Mouse (Mus musculus) macrophage (primary cell): ENCODE results near the gene P2rx4. TPM values are rescaled to one million over a fixed set of nuclear protein-coding genes. Genes with fewer than 3 reads are reported as not detected.

Source experiments
- H3K27ac ChIP-seq: fragments of 350-480 bp; formaldehyde crosslinking; 2 replicates; pipeline ENCODE4 v1.9.0; 2021
- H3K36me3 ChIP-seq: fragments of 350-480 bp; formaldehyde crosslinking; 2 replicates; pipeline ENCODE4 v1.9.0; 2021; ENCODE audit errors: inconsistent target
- H3K4me3 ChIP-seq: fragments of 350-480 bp; formaldehyde crosslinking; 2 replicates; pipeline ENCODE4 v1.9.0; 2021; ENCODE audit errors: inconsistent target
- H3K79me2 ChIP-seq: fragments of 350-480 bp; formaldehyde crosslinking; 2 replicates; pipeline ENCODE4 v1.9.0; 2021; ENCODE audit errors: inconsistent target
- WGBS: methylation state at CpG from one replicate; pipeline ENCODE4 v1.1.7; 2026; ENCODE audit warnings: inconsistent platforms; ENCODE audit not compliant: missing documents; 5-methylcytosine and 5-hydroxymethylcytosine counted together
- polyA plus RNA-seq: library from polyadenylated mRNA; stranded (reverse); fragments of 250-400 nt; gene quantifications from 3 replicates; pipeline ENCODE4 v1.2.4, GENCODE M21; 2018; ENCODE audit warnings: inconsistent platforms

P2rx4 gene
- polyA plus RNA-seq, 1 experiment from 2014 or later = 517 TPM

DNA sequence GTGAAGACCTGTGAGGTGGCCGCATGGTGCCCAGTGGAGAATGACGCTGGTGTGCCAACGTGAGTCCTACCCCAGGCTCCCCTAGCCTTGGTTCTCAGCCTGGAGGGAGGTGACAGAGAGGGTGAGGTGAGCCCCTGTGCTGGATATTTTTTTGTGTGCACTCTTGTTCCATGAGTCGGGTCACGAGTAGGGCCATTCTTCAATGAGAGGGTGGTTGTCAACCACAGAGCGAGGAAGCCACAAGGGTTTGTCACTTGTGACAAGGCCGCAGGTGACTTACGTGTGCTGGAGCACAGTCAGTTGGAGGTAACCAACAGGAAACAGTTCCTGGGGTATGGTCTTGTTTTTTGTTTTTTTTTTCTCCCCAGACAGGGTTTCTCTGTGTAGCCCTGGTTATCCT lies 11.8 kb downstream of the P2rx4 start:
- 83% methylated on average over 8 of the region's 8 CpGs for WGBS
- Histone ChIP-seq H3K4me3 (no peak overlapping the region), H3K27ac (no peak overlapping the region), H3K36me3 (peaks cover 93% of the 10 kb centered on the region), H3K79me2 (peaks cover 9% of the 10 kb centered on the region; the same call in 1 of the 2 replicates)

DNA sequence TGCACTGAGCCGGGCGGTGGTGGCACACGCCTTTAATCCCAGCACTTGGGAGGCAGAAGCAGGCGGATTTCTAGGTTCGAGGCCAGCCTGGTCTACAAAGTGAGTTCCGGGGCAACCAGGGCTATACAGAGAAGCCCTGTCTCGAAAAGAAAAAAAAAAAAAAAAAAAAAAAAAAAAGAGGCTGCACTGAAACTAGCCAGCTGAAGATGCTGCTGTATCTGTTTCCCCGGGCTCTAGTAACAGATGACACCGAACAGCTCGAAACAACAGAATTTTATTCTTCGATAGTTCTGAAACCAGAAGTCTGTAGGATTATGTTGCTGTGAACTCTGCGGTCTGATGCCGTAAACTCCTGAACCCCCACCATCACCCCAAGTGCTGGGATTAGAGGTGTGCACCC lies 18.1 kb downstream of the P2rx4 start:
- Histone ChIP-seq H3K79me2 (no peaks in the 10 kb centered on the region), H3K4me3 (no peak overlapping the region), H3K27ac (no peak overlapping the region), H3K36me3 (peaks cover 73% of the 10 kb centered on the region)
- 88% methylated on average over 5 of the region's 13 CpGs for WGBS

DNA sequence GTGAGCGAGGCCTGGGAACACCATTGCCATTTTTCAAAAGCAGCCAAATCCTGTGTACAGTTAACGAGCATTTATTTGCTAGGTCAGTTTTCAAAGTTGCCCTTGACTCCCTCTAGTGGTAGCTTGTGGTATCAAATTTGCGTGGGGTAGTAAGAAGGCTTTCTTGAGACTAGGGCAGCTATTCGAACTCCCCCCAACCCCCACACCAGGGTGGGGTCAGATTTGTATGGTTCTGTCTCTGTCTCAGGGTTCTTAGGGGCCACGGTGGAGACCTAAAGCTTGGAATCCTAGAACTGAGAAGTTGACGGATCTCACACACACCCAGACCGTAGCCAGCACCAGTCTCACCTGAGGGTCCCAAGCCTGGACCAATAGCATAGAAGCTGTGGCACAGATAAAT lies 18.7 kb downstream of the P2rx4 start:
- Histone ChIP-seq H3K79me2 (no peaks in the 10 kb centered on the region), H3K4me3 (no peak overlapping the region), H3K36me3 (peaks cover 67% of the 10 kb centered on the region), H3K27ac (no peak overlapping the region)
- WGBS = 28% methylated on average over 7 of the region's 7 CpGs

DNA sequence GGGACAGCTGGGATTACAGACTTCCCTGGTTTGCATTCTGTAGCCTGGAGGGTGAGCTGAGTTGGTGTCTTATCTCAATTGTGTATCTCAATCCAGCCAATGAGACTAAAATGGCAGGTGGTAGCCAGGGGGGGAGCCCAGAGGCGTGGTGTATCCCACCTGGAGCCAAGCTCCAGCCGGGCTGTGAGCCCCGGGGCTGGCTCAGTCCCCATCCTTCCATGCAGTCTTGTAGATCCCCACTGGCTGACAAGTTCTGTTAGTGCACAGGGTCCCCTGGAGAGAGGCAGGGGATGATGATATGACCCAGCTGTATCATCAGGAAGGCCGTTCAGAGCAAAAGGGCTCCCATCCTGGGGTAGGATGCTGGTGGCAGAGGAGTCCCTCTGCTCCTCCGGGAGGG lies 19.3 kb downstream of the P2rx4 start:
- Histone ChIP-seq H3K36me3 (peaks cover 61% of the 10 kb centered on the region), H3K4me3 (no peak overlapping the region), H3K27ac (no peak overlapping the region), H3K79me2 (no peaks in the 10 kb centered on the region)
- WGBS = 98% methylated on average over 5 of the region's 5 CpGs

DNA sequence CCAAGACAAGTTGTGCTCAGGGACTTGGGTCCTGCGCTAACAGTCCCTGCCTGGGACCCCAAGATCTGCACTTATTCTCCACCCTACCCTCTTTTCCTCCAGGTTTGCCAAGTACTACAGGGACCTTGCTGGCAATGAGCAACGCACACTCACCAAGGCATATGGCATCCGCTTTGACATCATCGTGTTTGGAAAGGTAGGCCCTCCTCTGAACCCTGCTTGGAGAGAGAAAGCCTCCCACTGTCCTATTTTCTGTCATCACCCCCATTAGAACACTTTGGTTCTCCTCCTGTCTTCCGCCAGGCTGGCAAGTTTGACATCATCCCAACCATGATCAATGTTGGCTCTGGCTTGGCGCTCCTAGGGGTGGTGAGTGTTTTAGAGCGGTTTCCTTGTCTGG lies 19.8 kb downstream of the P2rx4 start:
- 99% methylated on average over 7 of the region's 7 CpGs for WGBS
- Histone ChIP-seq H3K4me3 (no peak overlapping the region), H3K36me3 (peaks cover 56% of the 10 kb centered on the region), H3K79me2 (no peaks in the 10 kb centered on the region), H3K27ac (no peak overlapping the region)

DNA sequence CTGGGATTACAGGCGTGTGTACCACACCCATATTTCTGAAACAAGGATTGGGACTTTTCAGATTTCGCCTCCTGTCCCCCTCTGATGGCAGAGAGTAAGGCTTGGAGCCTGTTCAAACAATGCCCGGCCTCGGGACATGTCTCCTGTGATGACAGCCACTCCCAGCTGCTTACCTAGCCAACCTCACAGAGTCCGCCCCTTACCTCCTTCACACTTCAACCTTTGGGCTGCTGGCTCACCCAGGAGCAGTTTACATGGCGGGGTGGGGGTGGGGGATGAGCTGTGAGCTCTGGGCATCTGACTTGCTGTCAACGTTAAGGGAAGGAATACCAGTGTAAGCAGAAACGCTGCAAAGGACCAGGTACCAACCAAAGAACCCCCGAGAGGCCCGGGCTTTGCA lies 23.4 kb downstream of the P2rx4 start:
- Histone ChIP-seq H3K4me3 (no peak overlapping the region), H3K27ac (no peak overlapping the region), H3K79me2 (no peaks in the 10 kb centered on the region), H3K36me3 (peaks cover 36% of the 10 kb centered on the region)
- 83% methylated on average over 9 of the region's 10 CpGs for WGBS

DNA sequence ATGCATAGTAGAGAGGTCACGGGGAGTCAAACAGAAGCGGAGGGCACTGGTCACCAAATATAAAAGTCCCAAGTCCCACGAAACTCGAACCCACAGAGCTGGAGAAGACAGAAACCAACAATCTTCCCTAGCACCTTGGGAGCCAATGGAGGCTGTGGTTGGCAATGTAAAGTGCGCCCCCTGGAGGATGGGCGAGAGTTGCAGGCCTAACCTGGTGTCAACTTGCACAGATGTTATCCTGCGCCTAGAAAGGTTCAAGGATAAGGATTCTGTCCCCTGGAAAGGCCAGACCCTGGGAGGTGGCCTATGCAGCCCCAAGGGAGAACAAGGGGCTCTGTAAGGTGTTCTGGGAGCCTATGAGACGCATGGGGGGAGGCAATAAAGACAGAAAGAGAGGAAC lies 24.0 kb downstream of the P2rx4 start:
- H3K79me2 ChIP-seq = no peaks in the 10 kb centered on the region

DNA sequence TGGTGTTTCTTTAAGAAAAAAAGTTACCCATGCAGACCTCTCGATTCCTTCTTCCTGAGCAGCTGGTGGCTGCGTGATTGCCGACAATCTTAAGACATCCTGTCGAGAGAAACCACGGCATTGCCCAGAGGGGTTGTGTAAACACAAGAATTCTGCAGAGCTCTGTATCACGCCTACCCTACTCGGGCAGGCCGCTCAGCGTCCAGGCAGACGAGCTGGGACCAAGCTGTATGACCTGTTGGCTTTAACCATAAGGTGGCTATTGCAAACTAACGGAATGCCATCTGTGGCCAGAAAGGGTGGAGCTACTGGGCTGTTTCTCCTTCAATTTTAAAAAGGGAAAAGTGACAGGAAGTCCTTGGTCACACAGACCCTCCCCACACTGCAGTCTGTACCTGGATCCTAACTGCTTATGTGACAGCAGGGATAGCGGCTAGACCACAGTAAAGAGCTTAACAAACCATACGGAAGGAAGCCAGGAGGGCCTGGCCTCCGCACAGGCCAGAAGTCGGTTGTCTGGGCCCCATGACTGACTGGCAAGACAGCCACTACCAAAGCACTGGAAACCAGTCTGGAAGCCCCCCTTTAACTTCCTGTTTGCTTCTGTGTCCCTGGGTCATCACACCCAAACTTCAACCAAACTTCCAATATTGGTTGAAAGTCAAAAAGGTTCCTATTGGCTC lies 24.8 kb downstream of the P2rx4 start:
- Histone ChIP-seq H3K27ac (peak overlapping the region; percentile 42), H3K36me3 (peaks cover 36% of the 10 kb centered on the region), H3K4me3 (no peak overlapping the region)

More for the DNA sequence above, 24.0 kb downstream of the P2rx4 start:
- WGBS = 42% methylated on average over 8 of the region's 8 CpGs
- Histone ChIP-seq H3K27ac (no peak overlapping the region; the same call in 1 of the 2 replicates), H3K4me3 (no peak overlapping the region), H3K36me3 (peaks cover 38% of the 10 kb centered on the region)

DNA sequence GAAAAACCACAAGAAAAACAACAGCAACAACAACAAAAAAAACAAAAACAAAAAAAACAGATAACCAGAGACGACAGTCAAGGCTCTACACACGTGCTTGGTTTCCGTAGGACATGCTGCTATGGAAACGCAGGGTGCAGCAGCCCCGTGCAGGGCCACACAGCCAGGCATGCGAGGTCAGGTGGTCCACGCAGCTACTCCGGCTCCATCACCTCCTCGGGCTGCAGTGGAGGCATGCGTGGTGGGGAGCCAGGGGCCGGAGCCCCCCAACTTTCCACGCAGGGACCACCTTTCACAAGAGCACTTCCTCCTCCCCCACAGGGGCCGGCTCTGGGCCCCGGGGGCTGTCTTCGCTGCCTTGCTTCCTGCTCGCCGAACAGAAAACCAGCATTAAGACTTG lies 26.5 kb downstream of the P2rx4 start:
- WGBS = 42% methylated on average over 14 of the region's 17 CpGs
- H3K4me3 ChIP-seq = no peak overlapping the region
- H3K79me2 ChIP-seq = no peaks in the 10 kb centered on the region
- H3K36me3 ChIP-seq = peaks cover 26% of the 10 kb centered on the region; the same call in 1 of the 2 replicates
- no peak overlapping the region for H3K27ac ChIP-seq

More for the DNA sequence above, 24.8 kb downstream of the P2rx4 start:
- no peaks in the 10 kb centered on the region for H3K79me2 ChIP-seq
- WGBS = 17% methylated on average over 15 of the region's 15 CpGs

DNA sequence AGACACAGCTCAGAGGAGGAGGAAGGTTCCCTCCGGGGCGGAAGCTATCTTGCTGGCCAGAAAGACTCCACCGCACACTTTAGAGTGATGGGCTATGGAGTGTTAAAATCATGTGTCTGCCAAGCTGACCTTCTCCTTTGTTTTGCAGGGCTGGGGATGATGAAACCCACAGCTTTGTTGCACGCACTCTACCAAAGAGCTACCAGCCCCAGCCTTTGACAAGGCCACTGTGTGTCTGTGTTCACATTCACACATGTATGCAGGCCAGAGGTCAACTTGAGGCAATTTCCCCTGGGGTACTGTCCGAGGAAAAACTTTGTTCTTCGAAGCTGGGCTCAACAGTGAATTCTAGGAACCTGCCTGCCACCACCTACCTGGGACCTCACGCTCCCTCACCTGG lies 28.5 kb downstream of the P2rx4 start:
- Histone ChIP-seq H3K79me2 (no peaks in the 10 kb centered on the region), H3K4me3 (no peak overlapping the region), H3K27ac (no peak overlapping the region), H3K36me3 (peaks cover 33% of the 10 kb centered on the region; the same call in 1 of the 2 replicates)
- WGBS = 87% methylated on average over 7 of the region's 7 CpGs

DNA sequence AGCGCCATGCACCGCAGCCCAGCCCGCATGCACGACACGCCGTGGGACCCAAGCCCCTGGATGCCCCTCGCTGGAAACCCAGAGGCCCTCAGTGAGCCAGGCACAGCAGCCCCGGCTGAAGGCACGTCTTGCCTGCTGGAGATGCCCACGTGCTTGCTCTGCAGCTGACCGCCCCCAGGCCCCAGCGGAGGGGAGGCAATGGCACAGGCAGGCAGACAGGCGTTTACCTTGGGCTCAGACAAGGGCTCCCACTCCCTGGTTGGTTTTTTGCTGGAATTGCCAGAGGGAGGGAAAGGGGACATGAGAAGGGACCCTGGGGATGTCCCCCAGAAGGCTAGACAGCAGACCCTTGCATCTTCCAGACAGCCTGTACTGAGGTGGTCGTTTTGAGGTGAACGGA lies 29.4 kb downstream of the P2rx4 start:
- H3K36me3 ChIP-seq = peaks cover 42% of the 10 kb centered on the region; the same call in 1 of the 2 replicates
- 96% methylated on average over 15 of the region's 15 CpGs for WGBS
- no peak overlapping the region for H3K27ac ChIP-seq
- no peak overlapping the region for H3K4me3 ChIP-seq
- H3K79me2 ChIP-seq = no peaks in the 10 kb centered on the region

DNA sequence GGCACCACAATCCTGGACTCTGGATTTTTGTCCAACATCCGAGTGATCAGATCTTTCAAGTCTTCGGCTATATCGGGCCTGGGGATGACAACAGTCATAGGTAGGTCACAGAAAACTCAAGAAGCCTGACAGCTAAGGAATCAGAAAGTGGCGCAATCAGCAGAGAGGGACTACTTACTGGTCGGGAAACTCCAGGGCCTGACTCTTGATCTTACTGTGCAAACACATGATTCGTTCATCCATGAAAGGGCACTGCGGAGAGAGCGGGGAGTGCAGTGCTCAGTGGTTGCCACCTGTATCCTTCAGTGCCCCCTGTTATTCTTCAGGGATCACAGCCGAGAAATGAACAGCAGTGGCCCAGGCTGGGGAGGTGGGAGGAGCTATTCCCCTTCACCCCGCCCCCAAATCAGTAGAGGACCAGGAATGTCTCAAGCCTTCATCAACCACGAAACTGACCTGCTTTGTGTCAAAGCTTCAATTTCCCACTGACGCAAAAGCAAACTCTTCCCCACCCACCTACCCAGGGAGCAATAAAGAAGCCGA lies 36.6 kb downstream of the P2rx4 start:
- WGBS = 92% methylated on average over 13 of the region's 13 CpGs
- H3K36me3 ChIP-seq = peaks cover 91% of the 10 kb centered on the region
- H3K79me2 ChIP-seq = no peaks in the 10 kb centered on the region
- no peak overlapping the region for H3K27ac ChIP-seq
- H3K4me3 ChIP-seq = no peak overlapping the region

DNA sequence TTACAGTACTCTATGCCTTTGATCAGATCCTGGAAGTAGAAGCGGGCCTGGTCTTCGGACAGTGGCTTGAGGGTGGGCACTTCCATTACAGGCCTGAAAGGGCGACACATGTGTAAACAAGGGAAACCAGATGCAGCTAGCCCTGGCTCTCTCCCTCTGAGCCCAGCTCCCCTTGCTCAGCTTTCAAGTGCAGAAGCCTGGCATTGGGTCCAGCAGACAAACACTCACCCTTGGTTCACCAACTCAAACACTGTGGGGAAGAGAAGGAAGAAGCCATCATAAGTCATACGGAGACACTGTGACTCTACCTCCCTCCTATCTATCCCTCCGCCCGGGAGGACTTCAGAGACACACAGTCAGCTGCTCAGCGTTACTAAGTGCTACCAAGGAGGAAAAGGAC lies 40.6 kb downstream of the P2rx4 start:
- H3K4me3 ChIP-seq = no peak overlapping the region
- WGBS = 98% methylated on average over 7 of the region's 7 CpGs
- H3K79me2 ChIP-seq = no peaks in the 10 kb centered on the region
- no peak overlapping the region for H3K27ac ChIP-seq
- peaks cover 76% of the 10 kb centered on the region for H3K36me3 ChIP-seq

DNA sequence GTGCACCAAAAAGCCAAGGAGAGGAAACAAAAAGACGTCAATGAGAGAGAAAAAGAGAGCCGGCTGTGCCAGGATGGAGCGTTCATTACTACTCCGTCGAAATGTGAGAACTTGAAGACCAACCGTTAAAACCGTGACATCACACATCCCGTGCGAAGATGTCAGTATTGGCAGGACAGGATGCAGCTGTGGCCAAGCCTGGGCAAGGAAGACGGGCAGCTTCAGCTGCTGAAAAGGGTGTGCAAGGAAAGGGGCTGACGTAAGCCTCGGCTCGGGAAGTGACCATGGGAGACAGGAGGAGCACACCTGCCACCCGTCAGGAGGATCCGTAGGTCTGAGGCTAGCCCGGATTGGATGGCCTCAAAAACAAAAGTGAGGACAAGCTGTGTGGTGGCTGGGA lies 47.1 kb downstream of the P2rx4 start:
- Histone ChIP-seq H3K79me2 (no peaks in the 10 kb centered on the region; the same call in 1 of the 2 replicates), H3K4me3 (no peak overlapping the region), H3K27ac (no peak overlapping the region), H3K36me3 (peaks cover 75% of the 10 kb centered on the region)
- WGBS = 80% methylated on average over 16 of the region's 16 CpGs

DNA sequence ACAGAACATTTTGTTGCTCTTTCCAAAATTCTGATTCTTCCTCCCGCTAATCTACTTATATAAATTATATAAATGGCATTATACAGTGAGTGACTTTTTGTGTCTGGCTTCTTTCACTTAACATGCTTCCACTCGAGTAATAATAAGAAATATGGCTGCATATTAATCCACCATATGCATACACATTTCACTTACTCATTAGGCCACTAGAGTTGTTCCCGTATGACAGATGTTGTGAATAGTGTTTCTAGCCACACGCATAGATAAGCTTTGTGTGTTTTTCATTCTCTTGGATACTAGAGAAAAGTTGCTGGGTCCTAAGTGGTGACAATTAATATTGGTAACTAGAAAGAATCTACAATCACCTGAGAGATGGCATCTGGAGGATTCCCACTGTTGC lies 48.3 kb downstream of the P2rx4 start:
- Histone ChIP-seq H3K27ac (no peak overlapping the region), H3K79me2 (peaks cover 10% of the 10 kb centered on the region; the same call in 1 of the 2 replicates), H3K36me3 (peaks cover 73% of the 10 kb centered on the region), H3K4me3 (no peak overlapping the region)
- WGBS = 97% methylated on average over 4 of the region's 4 CpGs
